Mouse (Mus musculus) right cerebral cortex, postnatal 4 days (tissue): Measurements from ENCODE around the gene Vmn1r163.
"Not testable (repeated sequence)": the region's sequence is repeated elsewhere in the genome, so short reads cannot be mapped to it uniquely, and the experiment has no call there.

Source experiments
- DNase-seq: peaks from one replicate; pipeline ENCODE4 v3.0.0-alpha.2; 2022

Gene Vmn1r163

GRCm38 (mm10) chr7:23055240-23055639 is at the start of gene Vmn1r163:
TSS of gene Vmn1r163 (plus strand) at chr7:23055540.
- DNase-seq: not testable (repeated sequence)

DNA sequence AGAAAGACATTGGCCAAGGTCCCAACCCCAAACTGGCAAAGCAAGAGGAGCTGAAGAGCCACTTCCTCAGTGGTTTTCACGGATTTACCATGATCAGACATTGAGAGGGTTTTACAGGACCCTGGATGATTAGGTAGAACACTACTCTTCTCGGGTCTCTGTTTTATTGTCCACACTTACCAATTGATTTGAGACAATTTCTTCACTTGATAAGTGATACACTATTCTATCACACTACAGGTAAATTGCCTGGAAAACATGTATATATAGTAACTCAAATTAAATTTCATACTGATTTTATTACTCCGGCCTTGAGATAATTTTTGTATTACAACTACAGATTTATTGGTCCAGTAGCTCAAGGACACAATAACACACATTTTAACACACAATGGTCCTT is 35.5 kb upstream of the Vmn1r163 start, which contains the start of gene Gm4216:
TSS of gene Gm4216 (minus strand) at position 101 of the 400 bp plus-strand sequence.
- DNase-seq: not testable (repeated sequence)

DNA sequence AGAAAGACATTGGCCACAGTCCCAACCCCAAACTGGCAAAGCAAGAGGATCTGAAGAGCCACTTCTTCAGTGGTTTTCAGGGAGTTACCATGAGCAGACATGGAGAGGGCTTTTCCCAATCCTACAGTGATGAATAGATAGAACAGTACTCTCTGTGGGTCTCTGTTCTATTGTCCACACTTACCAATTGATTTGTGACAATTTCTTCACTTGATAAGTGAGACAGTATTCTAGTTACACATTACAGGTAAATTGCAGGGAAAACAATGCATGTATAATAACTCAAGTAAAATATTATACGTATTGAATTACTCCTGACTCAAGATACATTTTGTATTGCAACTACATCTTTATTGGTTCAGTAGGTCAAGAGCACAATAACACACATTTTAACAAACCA is 12.0 kb downstream of the Vmn1r163 start, which contains the start of gene Gm8720:
TSS of gene Gm8720 (minus strand) at position 101 of the 400 bp plus-strand sequence.
- DNase-seq: not testable (repeated sequence)
